Mouse (Mus musculus): Measurements from ENCODE around the gene Kcnc3.

GRCm38 (mm10) chr7:44590402-44591347 is at the start of gene Kcnc3:
- TF ChIP-seq HCFC1 (IDR thresholded peaks at IDR 0.05; ENCODE audit: borderline replicate concordance, insufficient read depth, low read length) (no peak), ZC3H11A (IDR thresholded peaks at IDR 0.05; ENCODE audit: borderline replicate concordance, low read depth, low read length) (no peak)

Data from ES-E14 (cell line).